Mouse (Mus musculus): ENCODE measurements at regions not wholly inside any gene's neighbourhood (a gene's known extent, or its start where the extent isn't known, plus 50 kb on each side); places are given as distances from the start of the nearest gene placed in this dataset.

DNA sequence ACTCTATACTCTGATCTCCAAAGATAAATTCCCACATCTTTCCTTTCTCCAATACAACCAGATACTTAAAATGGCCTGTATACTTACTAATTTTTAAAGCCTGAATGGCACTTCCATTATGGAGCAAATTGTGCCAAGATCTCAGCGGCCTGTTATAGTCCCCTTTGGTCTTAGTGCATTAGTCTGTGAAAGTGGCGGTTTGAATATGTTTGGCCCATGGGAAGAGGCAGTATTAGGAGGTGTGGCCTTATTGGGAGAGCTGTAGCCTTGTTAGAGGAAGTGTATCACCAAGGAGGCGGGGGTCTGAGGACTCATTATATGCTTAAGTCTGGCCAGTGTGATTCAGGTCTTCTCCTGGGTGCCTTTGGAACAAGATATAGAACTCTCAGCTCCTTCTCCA, 127.3 kb downstream of the Diras2 start:
- TF ChIP-seq CTCF (IDR thresholded peaks at IDR 0.05; ENCODE audit: control insufficient read depth, insufficient read depth, insufficient replicate concordance, low read depth, low read length) (no peak), POLR2A (IDR thresholded peaks at IDR 0.05; ENCODE audit: control insufficient read depth, low read depth, low read length) (no peak)
